Mouse (Mus musculus) right cerebral cortex, postnatal 14 days (tissue): ENCODE results near the gene Wscd2.
"Not testable (repeated sequence)": the region's sequence is repeated elsewhere in the genome, so short reads cannot be mapped to it uniquely, and the experiment has no call there.

ENCODE experiments used
- DNase-seq: peaks from one replicate; pipeline ENCODE4 v3.0.0; 2022

Gene Wscd2

DNA sequence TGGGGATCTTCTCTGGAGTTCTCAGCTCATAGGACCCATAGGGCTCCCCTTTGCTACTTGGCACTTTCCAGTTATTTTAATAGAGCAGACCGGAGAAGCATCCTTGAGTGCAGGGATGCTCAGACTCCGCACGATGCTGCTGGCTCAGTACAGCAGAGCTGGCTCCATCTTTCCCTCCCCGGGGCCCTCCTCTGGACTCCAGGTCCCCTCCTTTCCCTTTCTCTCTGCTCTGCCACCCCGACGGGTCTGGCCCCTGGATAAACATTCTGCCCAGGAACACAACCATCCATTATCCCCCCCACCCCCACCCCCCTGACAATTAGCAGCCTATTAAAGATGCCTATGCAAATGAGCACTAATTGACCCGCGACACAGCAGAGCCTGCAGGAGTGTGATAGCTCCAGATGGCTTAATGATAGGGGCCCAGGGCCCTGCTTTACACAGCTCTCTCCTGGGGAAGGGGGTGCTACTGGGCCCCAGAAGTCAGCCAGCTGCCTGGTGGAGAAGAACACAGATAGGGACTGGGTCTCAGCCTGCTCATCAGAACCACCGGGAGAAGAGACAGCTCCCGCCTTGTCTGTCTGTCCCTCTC lies 52.8 kb downstream of the Wscd2 start:
- DNase-seq = no peak

DNA sequence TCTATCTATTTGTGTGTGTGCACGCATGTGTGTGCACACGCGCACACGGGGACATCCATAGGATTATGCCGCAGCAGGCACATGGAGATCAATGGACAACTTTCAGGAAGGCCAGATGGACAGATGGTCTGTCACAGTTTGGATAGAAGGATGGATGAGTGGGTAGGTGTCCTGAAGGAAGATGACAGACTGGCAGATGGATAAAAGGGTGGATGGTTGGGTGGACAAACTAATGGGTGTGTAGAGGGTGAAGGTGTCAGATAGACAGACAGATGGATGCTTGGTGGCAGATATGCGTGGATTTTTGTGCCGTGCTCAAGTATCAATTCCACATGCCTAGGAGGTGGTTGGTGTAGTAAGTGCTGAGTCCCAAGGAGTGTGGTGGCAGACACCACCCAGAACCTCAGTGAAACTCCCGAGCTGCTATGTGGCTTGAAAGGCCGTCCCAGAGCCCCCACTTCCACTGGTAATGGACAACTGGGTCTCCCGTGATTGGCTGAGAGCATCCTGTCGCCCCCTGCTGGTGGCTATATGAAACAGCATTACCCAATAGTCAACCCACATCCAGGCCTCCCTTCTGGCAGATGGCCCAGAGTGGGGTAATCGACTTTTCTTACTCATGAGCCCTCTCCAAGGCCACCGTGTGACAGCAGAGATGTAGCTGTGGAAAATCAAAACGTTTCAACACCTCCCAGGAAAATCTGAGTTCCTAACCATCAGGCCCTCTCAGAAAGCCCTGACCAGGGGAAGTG lies 58.0 kb downstream of the Wscd2 start:
- peak; percentile 61 for DNase-seq

DNA sequence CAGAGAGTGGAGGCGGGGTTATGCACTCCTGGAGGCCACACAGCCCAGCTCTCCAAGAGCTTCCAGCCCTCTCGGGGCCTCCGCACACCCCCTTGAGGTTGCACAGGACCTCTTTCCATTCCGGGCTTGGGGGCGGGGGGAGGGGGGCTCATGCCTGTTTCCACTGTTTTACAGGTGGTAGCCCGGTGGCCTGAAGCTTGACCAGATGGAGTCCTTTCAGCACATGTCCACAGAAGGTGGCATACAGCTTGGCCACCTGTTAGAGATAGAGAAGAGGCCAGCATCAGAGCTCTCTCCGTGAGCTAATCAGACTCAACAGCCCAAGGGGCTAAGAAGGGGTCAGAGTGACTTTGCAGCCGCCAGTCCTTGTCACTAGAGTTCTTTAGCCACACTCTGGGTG lies 60.1 kb downstream of the Wscd2 start:
- no peak for DNase-seq

DNA sequence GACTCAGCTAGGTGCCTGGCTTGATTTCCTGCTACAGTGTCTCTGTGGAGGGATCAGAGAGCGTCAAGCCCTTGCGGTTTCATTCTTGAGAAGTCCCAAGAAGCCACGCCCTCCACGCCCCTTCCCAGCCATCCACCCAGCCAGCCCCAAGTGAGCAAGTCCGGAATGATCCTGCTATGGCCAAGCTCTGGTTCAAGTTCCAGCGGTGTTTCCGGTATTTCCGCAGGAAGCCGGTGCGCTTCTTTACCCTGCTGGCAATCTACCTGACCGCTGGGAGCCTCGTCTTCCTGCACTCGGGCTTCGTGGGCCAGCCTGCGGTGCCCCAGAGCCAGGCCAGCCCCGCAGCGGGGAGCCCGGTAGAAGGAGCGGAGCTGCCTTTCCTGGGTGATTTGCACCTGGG lies 60.6 kb downstream of the Wscd2 start:
- no peak for DNase-seq

DNA sequence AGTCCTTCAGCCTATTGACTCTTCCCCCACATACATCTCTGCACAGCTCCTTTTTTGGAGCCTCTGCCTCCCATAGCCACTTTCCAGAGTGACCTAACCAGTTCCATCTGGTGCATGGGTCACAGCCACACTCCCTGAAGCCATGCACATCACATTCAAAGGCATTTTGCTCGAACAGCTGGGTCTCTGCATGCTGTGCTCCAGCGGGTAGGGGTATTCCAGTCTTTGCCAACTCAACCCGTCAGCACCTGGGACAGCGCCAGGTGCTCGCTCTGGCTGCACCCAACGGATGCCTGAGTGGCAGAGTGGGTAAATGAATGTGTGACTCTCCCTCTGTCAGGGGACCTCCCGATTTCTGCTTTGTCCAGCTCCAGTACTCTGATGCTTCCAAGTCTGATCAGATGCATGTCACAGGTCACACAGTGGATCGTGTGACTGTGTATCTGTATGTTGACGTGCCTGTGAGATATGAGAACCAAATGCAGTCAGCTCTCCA lies 63.3 kb downstream of the Wscd2 start:
- no peak for DNase-seq

DNA sequence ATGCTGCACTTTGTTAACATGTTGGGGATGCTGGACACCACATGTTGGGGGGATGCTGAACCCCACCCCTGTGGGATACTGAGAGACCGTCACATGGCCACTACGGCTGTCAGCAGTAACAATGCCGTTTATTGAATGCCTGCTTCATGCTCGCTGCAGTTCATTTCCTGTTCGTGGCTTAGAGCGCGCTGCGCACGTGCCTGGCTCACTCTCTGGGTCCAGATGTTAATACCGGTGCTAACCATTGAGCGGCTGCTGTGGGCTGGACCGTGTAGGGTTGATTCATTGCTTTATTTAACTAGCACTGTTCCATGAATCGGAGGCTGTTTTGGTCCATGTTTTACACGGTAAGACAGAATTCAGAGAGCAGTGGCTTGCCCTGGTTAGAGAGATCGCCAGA lies 64.0 kb downstream of the Wscd2 start:
- DNase-seq = no peak

DNA sequence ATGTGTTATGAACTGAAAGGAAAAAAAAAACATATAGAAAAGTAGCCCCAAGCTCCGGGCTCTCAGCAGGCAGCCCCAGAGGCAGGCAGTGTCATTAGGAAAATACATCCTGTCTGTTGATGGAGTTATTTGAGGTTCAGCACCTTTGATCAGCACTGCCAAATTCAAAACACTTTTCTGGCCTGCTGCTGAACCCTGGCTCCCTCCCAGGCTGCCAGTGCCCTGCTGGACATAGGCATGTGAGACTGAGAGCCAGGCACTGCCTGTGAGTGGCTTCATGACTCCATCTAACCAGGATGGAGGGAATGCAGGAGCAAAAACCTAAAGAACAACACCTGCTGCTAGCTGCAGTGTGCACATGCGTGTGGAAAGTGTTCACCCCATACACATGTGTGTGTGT lies 64.4 kb downstream of the Wscd2 start:
- no peak for DNase-seq

DNA sequence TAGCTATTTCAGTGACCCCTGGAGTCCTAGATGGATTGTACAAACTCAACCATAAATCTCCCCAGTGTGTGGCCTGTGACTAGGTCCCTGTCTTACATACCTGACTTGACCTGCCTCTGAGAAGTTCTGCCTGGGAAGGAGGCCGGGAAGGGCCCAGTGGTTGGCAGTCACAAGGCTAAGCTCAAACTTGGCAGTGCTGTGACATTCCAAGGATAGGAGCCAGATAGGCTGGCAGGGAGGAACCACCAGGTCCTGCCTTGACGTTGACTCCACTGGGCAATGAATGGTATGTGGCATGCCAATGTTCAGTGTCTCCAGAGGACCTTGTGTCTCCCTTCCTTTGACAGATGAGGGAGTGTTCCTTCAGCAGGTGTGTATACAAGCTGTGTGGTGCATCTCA lies 65.6 kb downstream of the Wscd2 start:
- no peak for DNase-seq

DNA sequence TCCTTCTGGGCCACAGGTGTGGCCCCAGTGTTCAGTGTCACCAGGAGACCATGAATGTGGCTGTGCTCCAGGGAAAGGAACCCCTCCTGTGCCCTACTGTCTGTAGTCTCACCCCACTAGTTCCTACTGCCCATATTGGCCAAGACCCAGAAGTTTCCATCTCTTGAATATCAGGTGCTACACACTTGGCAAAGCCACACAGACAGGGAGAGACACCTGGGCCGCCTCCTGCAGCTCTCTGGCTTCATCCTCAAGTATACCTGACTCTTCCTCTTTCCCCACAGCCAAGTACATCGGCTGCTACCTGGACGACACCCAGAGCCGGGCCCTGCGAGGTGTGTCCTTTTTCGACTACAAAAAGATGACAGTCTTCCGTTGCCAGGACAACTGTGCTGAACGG lies 67.9 kb downstream of the Wscd2 start:
- no peak for DNase-seq

DNA sequence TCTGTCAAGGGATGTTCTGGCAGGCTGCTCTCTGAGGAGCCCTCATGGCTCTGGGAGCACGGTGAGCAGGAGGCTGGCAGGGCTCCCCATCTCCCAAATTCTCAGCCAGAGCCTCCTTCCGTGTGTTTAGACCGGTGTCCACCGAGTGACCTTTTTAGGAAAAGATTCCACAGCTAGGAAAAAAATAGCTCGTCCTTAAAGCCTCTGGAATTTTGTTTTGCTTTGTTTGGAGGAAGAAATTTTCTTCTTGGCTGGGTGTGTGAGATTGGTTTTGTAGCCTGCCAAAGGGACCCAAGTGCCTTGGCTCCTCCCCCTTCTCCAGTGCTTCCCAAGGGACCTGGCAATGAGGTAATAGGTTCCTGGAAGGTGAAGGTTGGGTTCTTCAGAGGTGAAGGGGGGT lies 69.5 kb downstream of the Wscd2 start:
- no peak for DNase-seq

DNA sequence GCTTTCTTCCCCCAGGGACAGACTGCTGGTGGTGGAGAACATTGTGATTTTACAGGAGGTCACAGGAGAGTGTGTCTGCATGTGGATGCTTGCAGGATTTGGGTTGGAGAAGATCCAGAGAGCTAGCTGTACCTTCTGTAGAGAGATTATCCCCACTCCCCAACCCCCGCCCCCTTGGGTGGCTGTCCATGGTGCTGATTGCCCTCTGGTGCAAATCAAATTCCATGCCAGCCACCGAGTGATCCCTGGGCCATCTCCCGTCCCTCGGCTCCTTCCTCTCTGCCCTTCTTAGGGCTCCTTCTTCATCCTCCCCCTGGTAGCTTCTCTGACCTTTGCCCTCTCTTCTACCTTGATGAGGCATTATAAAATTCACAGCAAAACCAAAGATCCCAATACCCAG lies 74.3 kb downstream of the Wscd2 start:
- DNase-seq = no peak

DNA sequence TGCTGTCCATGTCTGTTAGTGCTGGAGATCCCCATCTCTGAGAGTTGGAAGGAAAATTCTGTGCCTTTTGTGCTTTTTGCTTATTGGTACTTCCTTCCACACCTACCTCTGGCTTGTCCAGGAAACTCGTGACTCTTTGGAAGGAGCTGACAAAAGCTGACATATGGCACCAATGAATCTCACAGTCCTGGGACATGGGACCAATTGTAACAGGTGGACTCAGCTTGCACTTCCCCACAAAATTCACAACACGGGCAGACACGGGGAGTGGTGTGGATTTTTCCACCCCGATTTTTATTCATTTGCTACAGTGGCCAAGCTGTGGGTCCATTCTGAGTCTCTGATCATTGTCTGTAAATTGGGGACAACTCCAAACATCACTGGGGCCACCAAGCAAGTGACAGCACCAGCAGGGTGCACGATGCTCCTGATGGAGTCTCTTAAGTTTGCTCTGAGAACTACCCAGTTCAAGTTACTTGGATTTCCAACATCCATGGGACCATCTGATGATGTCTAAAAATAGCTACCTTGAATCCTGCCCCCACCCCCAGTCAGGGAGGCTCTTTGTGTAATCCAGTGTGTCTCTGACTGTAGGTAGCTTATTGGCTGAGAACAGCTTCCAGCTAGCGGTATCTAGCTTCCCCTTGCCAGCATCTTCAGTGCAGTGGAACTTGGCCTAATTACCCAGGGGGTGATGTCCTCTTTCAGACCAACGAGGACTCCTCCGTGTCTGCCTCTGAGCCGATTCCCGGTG lies 75.1 kb downstream of the Wscd2 start:
- DNase-seq = no peak

DNA sequence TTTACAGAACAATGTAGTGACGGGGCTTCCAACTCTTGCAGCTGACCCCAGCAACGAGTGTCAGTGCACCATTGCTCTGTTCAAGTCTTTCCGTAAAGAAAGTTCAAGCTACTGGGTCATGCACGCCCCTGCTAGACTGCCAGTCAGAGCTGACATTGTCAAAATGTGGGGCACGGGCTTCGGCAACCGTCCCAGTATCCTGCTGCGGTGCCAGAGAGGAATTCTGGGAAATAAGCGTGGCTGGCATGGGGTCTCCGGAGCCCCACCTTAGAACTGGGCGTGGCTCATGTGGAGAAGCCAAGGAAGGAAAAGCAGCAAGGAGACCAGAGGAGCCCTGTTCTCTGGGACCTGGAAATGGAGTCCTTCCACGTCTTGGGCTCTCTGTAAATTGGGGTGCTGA lies 75.7 kb downstream of the Wscd2 start:
- DNase-seq = no peak

DNA sequence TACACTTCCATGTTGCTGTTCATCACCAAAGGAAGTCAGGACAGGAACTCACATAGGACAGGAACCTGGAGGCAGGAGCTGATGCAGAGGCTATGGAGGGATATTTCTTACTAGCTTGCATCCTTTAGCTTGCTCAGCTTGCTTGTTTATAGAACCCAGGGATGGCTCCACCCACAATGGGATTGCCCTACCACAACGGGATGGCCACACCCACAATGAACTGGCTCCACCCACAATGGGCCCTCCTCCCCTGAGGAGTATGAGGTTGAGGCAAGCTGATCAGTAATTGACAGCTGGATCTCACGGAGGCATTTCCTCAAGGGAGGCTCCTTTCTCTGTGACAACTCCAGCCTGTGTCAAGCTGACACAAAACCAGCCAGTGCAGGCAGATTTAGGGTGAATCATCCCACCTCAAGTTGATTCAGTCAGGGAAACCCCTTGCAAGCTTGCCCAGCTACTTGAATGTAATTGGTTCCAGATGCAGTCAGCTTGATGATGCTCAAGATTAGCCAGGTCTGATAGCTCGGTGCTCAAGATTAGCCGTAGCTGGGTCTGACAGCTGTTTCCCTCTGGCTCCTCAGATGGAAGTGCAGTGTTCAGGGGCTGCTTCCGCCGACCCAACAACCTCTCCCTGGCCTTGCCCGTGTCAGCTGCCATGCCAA lies 80.1 kb downstream of the Wscd2 start:
- no peak for DNase-seq

DNA sequence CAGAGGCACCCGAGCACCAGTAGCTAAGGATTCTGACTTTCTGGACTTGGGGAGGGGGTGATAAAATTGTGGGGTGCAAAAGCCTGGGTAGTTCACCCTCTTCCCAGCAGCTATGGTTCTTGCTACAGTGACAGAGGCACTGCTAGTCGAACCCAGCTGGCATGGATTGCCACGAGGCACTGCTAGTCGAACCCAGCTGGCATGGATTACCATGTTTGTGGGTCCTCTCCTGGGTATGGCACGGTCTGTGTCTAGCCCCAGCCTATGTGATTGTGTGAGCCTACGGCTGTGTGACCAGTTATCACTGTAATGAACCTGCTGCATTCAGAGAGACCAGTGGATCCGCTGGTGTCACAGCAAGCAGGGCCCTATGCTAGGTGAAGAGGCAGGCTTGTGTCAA lies 87.4 kb downstream of the Wscd2 start:
- DNase-seq = no peak

DNA sequence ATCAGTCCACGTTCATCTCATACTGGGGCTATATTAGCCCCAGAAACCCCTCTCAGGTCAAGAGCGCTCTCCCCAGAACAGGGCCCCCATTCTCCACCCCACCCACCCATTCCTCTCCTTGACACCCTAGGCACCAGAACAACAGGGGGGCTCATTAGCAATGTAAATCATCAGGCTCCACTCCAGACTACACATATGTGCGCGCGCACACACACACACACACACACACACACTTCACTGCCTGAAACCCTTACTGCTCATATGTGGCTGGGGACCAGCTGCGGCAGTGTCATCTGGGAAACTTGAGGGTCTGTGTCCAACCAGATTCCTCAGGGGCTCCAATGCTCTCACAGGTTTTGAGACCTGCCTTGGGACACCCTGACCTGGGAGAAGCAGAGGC lies 88.3 kb downstream of the Wscd2 start:
- no peak for DNase-seq

DNA sequence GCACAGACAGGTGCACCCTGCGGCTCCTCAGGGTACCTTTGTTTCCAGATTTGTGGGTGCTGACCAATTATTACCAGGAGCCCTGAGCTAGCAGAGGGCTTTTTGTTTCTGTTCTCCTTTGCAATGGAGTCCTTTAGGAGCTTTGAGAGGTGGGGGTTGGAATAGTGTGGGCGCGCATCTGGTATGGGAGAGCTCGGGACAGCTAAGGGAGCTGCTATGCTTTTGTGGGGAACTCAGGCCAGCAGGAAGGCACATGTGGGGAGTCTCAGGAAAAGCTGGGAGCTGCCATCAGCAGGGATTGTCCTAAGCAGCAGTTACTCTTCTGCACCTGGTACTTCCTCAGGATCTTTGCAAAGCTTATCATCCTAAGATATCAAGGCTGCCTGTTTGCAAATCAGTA lies 89.0 kb downstream of the Wscd2 start:
- DNase-seq = no peak

DNA sequence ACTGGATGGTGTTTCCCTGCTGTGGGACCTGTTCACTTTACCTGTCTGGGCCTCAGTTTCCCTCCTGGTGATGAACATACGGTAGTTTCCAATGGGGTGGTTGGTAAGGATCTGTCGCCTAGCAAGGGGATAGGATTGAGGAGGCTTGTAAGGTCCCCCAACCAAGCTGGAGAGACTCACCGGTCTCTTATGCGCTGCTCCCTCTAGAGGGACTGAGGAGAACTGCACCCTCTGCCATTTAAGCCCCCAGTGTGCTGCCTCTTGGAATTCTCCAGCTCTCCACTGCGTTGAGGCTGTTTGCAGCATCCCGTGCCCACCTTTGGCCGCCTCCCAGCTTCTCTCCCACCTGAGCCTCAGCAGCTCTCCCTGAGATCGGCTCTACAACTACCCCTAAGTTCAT lies 90.1 kb downstream of the Wscd2 start:
- DNase-seq = peak; percentile 57

DNA sequence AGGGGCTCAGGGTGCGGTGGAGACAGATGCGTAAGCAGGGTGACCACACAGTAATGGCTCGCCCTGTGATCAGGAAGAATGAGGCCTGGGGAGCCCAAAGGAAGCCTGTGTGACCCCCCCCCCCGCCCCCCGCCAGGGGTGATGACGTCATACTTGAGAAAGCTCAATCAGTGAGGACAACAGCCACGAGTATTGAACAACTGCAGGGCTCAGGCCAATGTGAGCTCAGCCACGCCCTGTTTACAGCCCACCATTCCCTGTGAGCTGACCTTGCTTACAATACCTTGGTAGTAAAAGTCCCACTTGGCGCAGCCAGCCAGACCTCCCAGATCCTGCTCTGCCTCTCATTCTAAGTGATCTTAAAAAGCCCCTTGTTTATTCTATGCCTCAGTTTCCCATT lies 90.7 kb downstream of the Wscd2 start:
- no peak for DNase-seq

DNA sequence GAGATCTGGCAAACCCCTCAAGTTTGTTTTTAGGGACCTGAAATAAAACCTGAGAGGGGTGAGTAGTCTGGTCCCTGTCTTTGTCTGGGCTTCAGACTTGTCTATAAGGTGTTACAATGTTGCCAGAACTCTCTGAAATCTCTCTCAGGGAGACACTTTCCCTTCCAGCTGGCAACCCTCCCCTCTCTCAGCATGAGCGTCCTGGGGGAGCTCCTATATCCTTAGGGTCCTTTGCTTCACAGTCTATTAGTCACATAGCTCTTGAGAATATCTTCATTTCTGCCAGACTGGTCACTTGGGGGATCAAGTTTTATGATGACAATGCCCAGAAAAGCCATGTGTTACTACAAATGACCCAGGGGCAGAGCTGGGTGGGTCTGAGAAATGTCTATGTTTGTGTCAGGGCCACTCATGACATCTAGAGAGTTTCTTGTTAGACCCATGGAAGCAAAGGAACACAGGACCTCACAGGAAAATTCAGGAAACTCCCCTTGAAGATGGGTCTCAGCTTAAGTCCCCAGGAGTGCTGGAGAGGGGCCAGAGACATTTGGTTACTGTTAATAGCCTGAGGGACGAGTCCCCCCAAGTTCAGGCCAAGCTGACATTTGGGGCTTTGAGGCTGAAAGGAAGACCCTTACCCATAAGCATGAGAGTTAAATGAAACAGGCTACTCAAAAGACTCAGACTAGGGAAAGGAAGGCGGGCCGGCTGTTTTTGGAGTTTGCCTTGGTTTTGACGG lies 93.5 kb downstream of the Wscd2 start:
- no peak for DNase-seq

DNA sequence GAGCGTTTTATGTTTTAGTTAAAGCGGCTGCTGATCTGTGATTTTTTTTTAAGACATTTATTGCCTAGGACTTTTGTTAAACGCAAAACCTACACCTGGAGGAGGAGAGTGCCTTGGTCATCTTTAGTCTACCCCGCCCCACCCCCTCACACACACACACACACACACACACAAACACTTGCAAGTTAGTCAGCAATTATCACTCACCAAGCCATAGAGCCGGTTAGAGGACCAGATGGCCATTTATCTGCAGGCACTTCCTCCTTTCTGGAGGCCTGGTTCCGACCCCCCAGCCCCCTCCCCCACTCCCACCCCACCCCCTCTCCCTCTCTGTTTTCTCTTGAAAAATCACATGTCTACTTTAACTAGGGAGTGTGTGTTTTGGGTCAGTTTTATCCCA lies 94.3 kb downstream of the Wscd2 start:
- DNase-seq = no peak

DNA sequence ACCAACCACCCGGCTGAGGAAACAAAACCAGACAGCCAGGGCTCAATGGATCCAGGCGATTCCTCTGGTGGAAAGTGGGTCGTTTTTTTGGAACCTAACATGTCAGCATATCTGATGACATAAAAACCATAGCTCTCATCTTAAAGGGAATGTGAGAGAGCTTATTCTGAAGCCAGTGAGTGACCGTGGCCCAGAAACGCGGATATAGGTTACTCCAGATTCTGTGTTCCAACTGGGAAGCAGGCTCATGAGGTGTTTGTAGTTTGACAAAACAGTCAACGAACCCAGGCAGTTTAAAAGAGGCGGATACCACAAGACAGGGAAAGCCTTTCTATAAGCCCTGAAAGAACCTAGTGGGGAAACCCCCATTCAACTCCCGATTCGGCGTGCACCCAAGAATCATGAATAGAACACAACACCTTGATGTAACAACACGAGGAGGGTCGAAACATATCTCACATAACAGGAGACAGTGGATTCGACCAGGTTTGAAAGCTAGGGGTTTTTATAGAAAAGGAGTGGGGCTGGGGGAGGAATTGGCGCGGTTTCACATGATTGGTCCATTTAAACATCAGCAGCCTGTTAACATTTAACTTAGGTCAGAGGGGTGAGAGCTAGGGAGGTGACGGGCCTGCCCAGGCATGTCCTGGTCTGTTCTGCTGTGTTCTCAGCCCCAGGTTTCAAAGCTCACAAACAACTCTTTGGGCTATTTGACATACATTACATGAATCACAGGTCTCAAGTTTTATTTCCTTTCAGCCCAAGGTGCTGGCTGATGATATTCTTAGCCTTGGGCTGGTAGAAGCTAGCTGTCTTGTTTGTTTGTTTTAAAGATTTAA lies 95.7 kb downstream of the Wscd2 start:
- not testable (repeated sequence) for DNase-seq
